Mouse (Mus musculus) hindbrain, embryonic 12.5 days (tissue): Measurements from ENCODE around the gene Ube2s. TPM values are rescaled to one million over a fixed set of nuclear protein-coding genes. Genes with fewer than 3 reads are reported as not detected.

Experiments used
- ATAC-seq: fragments of 200-750 bp; cut with Nextera tagmentation; 2 replicates; pipeline ENCODE4 v1.8.0; 2017; ENCODE audit warnings: moderate TSS enrichment; ENCODE audit not compliant: low FRiP score
- H3K27ac ChIP-seq: fragments of 300-500 bp; sonication (generic); 2 replicates; pipeline ENCODE4 v1.5.1; 2016; ENCODE audit warnings: mild to moderate bottlenecking
- H3K27me3 ChIP-seq: fragments of 300-500 bp; sonication (generic); 2 replicates; pipeline ENCODE4 v1.6.1; 2016; ENCODE audit warnings: mild to moderate bottlenecking
- H3K36me3 ChIP-seq: fragments of 300-500 bp; sonication (generic); 2 replicates; pipeline ENCODE4 v1.6.1; 2016; ENCODE audit warnings: mild to moderate bottlenecking
- H3K4me1 ChIP-seq: fragments of 300-500 bp; sonication (generic); 2 replicates; pipeline ENCODE4 v1.6.1; 2016
- H3K4me2 ChIP-seq: fragments of 300-500 bp; sonication (generic); replicated peaks from 2 replicates; pipeline ENCODE4 v1.6.1; 2016; ENCODE audit warnings: mild to moderate bottlenecking
- H3K4me3 ChIP-seq: fragments of 300-500 bp; sonication (generic); 2 replicates; pipeline ENCODE4 v1.5.1; 2016; ENCODE audit warnings: mild to moderate bottlenecking
- H3K9ac ChIP-seq: fragments of 300-500 bp; sonication (generic); 2 replicates; pipeline ENCODE4 v1.6.1; 2016; ENCODE audit warnings: mild to moderate bottlenecking, moderate library complexity
- H3K9me3 ChIP-seq: fragments of 300-500 bp; sonication (generic); replicated peaks from 2 replicates; pipeline ENCODE4 v1.6.1; 2016; ENCODE audit warnings: mild to moderate bottlenecking
- WGBS: fragments of 180-500 bp; shearing (Covaris S2); methylation state at CpG from one replicate; pipeline ENCODE4 v1.1.7; 2016; 5-methylcytosine and 5-hydroxymethylcytosine counted together
- polyA plus RNA-seq: library from polyadenylated mRNA; unstranded; fragments of >200 nt; fragmentation: Nextera tagmentation; extraction: Ambion mirVana; gene quantifications from 2 replicates; pipeline ENCODE4 v1.2.1, GENCODE M21; 2016

Ube2s gene
- polyA plus RNA-seq, 1 experiment from 2014 or later = 348 TPM

DNA sequence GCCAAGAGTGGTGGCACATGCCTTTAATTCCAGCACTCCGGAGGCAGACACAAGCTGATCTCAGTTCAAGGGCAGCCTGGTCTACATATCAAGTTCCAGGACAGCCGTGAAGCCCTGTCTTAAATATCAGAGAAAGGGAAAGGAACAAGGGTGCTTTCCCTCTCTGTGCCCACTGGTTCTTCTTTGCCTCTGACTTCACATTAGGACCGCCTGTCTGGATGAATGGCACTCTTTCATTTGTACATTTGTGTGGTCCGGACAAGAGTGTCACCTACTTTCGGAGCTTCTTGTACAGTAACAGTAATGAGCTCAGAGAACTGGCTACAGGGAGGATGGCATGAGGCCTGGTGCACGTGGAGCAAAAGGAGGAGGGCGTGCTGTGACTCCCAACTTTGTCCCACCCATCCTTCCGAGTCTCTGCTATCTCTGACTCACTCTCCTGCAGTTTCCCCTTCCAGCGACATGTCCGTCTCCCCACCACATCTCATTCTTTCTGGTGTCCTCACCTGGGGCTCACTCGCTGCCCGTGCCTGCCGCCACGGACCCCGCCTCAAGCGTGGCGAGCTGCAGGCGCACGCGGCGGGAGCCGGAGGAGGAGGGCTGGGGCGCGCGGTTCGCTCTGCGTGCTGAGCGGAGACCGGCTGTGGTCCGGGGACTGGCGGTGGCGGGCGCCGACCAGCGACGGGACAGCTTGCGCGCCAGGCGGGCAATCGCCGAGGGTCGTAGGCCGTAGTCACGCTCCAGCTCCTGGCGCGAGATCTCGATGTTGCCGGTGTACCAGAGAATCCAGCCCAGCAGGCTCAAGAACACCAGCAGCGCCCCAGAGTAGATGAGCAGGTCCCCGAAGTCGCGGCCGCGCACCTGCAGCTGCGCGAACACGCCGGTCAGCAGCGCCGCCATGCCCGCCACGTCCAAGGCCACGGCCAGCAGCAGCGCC is 23.6 kb downstream of the Ube2s start:
- H3K9ac ChIP-seq = peak overlapping the region; percentile 78
- 2% methylated on average over 64 of the region's 64 CpGs for WGBS
- H3K27ac ChIP-seq = peak overlapping the region; percentile 62; the same call in 1 of the 2 replicates
- H3K36me3 ChIP-seq = peaks cover under 1% of the 10 kb centered on the region; the same call in 1 of the 2 replicates
- peak overlapping the region; percentile 88 for H3K4me2 ChIP-seq
- ATAC-seq = peak; percentile 30
- H3K4me1 ChIP-seq = peaks cover 14% of the 10 kb centered on the region
- H3K9me3 ChIP-seq = no peaks in the 10 kb centered on the region
- H3K4me3 ChIP-seq = peak overlapping the region; percentile 51
- H3K27me3 ChIP-seq = peaks cover 19% of the 10 kb centered on the region

DNA sequence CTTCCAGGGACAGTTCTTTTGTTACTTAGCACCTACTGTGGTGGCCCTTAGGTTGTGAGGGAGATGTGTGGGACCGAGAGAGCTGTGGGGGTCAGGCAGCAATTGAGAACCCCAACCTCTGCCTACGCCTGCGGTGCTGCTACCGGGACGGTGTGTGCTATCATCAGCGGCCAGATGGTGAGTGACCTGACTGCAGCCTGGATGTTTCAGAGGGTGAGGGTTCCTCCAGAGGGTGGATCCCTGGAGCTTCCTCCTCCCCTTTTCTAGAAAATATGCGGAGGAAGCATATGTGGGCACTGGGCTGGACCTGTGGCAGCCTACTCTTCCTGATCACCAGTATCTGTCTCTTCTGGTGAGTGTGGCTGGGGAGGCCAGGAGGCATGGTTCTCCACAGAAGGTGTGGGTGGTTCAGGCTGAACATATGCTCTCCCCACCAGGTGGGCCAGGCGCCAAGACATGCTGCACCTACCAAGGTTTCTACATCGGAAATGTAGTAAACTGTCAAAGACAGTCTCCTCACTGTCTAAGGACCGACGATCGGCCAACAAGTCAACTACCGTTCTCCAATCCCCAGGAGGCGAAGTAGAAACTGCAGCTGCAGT is 28.6 kb downstream of the Ube2s start:
- no peak overlapping the region for H3K27ac ChIP-seq
- H3K4me3 ChIP-seq = no peak overlapping the region
- H3K9ac ChIP-seq = no peak overlapping the region
- no peak for ATAC-seq
- peaks cover 52% of the 10 kb centered on the region for H3K27me3 ChIP-seq
- 79% methylated on average over 14 of the region's 14 CpGs for WGBS
- peaks cover 6% of the 10 kb centered on the region for H3K4me1 ChIP-seq
- no peak overlapping the region for H3K4me2 ChIP-seq
- H3K36me3 ChIP-seq = no peaks in the 10 kb centered on the region
- no peaks in the 10 kb centered on the region for H3K9me3 ChIP-seq

DNA sequence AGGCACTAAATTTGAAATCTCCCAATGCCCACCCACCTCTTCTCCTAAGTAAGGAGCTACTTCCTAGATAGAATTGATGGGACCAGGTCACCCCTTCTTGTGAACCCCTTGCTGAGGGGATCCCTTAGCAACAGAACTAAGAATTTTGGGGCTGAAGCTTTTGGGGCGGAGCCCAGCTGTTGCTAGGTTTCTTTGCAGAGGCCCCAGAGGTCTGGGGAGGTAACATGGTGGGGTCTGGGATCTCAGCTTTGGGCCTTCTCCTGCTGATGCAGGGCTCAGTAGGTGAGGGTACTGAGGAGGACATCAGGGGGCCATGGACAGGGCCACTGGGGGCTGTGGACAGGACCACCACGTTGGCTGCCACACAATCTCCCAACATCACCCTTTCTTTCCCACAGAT is 29.6 kb downstream of the Ube2s start, which contains the start of the genes Il11 and Tmem190:
Gene Il11, minus strand, starts transcription at position 101 of the 400 bp plus-strand sequence.
Gene Tmem190, plus strand, starts transcription at position 179 of the 400 bp plus-strand sequence.
- Histone ChIP-seq H3K27me3 (peaks cover 55% of the 10 kb centered on the region), H3K4me2 (no peak within 1 kb of the TSS), H3K4me1 (peaks cover 5% of the 10 kb centered on the region; the same call in 1 of the 2 replicates), H3K9ac (no peak within 1 kb of the TSS), H3K4me3 (no peak within 1 kb of the TSS), H3K36me3 (no peaks in the 10 kb centered on the region), H3K9me3 (no peaks in the 10 kb centered on the region), H3K27ac (no peak within 1 kb of the TSS)
- no peak for ATAC-seq
- WGBS = 71% methylated on average over 2 of the region's 2 CpGs

DNA sequence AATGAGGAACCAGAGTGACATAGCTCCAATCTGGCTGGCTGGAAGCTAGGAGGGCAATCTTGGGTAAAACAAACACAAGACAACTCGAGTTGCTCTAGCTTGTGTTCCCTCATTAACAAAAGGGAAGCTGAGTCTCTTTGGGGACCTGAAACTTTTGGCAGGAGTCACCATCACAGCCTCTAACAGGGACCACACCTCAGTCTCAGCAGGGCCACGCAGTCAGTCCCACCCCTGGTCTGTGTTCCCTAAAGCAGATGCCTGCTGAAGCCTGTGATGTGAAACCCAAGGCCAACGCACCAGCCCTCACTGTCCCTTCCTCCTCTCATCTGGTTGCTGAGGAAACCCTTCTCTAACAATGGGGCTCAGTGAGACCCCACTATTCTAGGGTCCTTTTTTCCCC is 30.3 kb downstream of the Ube2s start:
- Histone ChIP-seq H3K4me3 (no peak overlapping the region), H3K9ac (no peak overlapping the region), H3K4me2 (no peak overlapping the region), H3K4me1 (peaks cover 11% of the 10 kb centered on the region; the same call in 1 of the 2 replicates), H3K36me3 (no peaks in the 10 kb centered on the region), H3K9me3 (no peaks in the 10 kb centered on the region), H3K27me3 (peaks cover 55% of the 10 kb centered on the region), H3K27ac (no peak overlapping the region)
- no peak for ATAC-seq
- 48% methylated on average over 3 of the region's 3 CpGs for WGBS

DNA sequence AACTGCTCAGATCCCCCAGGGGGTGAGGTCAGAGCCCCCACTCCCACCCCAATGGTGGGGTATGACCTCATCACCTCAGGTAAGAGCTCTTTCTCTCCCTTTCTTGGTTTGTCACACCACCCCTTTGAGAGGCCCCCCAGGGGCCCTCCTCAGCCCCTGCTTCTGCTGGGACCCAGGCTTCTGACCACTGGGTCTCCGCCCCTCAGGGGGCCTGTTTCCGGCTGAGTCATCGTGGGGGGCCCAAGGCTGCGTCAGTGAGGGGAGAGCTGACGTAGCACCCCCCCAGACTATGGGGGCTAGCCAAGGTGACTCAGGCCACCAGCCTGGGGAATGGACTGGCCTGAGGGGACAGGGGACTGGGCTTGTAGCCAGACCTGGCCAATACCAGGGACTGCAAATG is 32.5 kb downstream of the Ube2s start:
- Histone ChIP-seq H3K4me1 (peaks cover 15% of the 10 kb centered on the region), H3K4me3 (no peak overlapping the region), H3K27me3 (peaks cover 77% of the 10 kb centered on the region), H3K9ac (no peak overlapping the region), H3K9me3 (no peaks in the 10 kb centered on the region), H3K36me3 (no peaks in the 10 kb centered on the region), H3K27ac (no peak overlapping the region), H3K4me2 (no peak overlapping the region)
- 43% methylated on average over 3 of the region's 5 CpGs for WGBS
- no peak for ATAC-seq

DNA sequence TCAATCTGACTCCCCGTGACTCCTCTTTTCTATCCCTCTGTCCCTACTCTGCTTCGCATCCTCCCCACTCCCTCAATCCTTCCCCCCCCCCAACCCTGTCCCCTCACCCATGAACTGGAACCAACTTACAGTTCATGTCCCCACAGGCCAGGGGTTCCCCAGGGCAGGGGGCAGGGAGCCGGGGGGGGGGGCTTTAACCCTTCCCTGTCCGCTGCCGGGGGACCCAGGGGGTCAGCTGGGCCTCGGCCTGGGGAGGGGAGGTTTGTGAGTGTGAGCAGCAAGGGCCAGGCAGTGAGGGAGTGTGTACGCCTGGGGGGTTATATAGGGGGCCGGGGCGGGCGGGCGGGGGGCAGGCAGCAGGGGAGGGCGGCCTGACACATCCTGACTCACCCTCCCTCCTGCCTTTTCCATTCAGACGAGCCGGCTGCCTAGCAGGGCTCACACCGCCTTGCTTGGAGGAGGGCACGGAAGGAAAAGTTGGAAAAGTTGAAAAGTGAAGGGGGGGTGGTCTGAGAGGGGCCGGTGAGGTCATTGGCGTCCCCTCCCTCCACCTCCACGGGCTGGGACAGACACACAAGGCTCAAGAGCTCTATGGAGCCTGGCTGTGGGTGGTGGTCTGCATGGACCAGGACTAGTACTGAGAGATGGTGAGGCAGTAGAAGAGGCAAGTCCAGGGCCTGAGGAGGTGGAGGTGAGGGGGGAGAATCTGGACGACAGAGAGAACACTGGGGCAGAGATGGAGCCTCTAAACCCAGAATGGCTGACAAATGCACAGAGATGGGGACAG is 34.3 kb downstream of the Ube2s start:
- peaks cover 15% of the 10 kb centered on the region for H3K4me1 ChIP-seq
- no peak overlapping the region for H3K4me3 ChIP-seq
- no peak for ATAC-seq
- no peak overlapping the region for H3K27ac ChIP-seq
- H3K36me3 ChIP-seq = no peaks in the 10 kb centered on the region
- peaks cover 76% of the 10 kb centered on the region for H3K27me3 ChIP-seq
- WGBS = 3% methylated on average over 20 of the region's 20 CpGs
- no peaks in the 10 kb centered on the region for H3K9me3 ChIP-seq
- peak overlapping the region; percentile 51 for H3K4me2 ChIP-seq
- H3K9ac ChIP-seq = peak overlapping the region; percentile 36

DNA sequence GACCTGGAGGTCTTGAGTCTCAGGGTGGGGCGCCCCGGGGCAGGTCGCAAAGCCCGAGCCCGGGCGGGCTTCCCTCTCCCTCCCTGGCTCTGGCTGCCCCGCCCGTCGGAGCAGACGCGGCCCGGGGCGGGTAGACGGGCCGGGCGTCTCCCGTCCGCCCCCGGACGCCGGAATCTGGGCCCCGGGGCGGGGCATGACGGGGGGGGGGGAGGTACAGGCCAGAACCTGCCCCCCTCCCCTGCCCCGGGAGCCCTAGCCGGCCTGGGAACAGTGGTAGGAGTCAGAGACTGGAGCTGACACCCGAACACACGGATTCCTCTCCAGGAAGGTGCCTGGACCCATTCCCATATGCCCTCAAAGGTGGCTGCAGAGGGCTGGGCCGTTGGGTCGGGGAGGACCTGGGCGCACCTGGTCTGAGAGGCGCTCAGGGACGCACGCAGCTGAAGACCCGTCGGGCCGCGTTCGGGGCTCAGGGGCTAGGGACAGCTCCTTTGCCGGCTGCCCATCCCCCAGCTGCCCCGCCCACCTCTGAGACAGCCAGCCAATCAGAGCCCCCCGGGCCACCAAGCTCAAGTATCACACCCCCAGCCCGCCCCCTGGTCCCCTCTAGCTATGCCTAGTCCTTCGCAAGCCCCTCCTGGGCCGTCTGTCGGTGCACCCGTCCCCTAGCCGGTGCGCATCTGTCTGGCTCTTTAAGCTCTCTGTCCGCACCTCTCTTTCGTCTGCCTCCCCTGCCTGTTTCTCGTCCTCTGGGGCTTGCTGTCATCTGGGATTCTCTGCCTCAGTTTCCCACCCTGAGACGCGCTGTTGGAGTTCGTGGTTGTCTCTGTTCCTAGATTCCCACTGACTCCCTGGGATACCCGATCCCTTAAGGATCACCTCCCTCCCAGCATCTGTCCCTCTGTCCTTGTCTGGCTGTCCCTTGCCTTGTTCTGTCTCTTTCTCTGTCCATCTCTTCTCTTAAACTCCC is 35.2 kb downstream of the Ube2s start:
- Histone ChIP-seq H3K36me3 (no peaks in the 10 kb centered on the region), H3K9ac (peak overlapping the region; percentile 52)
- 1% methylated on average over 37 of the region's 56 CpGs for WGBS

DNA sequence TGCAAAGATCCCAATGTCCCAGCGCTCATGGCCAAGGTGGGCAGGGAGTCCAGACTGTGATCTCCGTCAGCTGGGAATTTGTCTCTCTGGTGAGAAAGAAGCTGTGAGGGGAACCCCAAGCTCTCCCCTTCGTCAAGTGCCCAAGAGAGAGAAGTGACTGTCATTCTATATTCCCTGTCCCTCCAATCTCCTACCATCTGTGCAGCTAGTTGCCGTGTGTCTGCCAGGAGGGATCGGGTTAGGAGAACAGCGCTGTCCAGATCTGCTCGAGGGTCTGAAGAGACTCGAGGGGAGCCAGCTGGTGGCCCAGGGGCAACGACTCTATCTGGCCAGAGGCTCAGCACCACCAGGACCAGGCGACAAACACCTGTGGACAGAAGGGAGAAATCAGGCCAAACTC is 36.3 kb downstream of the Ube2s start:
- no peak for ATAC-seq
- Histone ChIP-seq H3K36me3 (no peaks in the 10 kb centered on the region), H3K9me3 (no peaks in the 10 kb centered on the region), H3K27ac (no peak overlapping the region), H3K4me3 (no peak overlapping the region), H3K4me1 (peaks cover 15% of the 10 kb centered on the region), H3K9ac (no peak overlapping the region), H3K27me3 (peaks cover 66% of the 10 kb centered on the region), H3K4me2 (no peak overlapping the region)
- WGBS = 48% methylated on average over 10 of the region's 10 CpGs

More for the DNA sequence above, 35.2 kb downstream of the Ube2s start:
- Histone ChIP-seq H3K4me1 (peaks cover 15% of the 10 kb centered on the region), H3K9me3 (no peaks in the 10 kb centered on the region), H3K27me3 (peaks cover 71% of the 10 kb centered on the region), H3K4me2 (peak overlapping the region; percentile 51), H3K4me3 (peak overlapping the region; percentile 32), H3K27ac (no peak overlapping the region)
- ATAC-seq = peak; percentile 75

DNA sequence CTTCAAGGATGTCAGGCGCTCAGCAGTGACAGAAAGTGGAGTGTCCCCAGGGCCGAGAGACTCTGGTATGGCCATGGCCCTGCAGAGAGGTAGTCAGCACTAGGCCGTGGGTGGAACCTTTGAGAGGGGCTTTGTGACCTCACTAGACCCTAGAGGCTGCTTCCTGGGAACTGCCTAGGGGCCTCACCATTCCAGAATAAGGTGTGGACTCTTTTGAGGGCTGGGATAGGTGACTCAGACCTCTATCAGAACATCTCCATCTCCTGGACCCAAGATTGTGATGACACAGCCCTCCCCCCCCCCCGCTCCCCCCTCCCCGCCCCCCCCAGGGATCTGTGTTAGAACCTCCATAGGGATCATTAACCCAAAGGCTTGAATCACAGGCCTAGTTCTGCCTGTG is 41.2 kb downstream of the Ube2s start, which contains the start of gene Fam71e2:
Gene Fam71e2, minus strand, starts transcription at position 101 of the 400 bp plus-strand sequence.
- H3K4me1 ChIP-seq = no peaks in the 10 kb centered on the region
- no peak within 1 kb of the TSS for H3K4me2 ChIP-seq
- no peak within 1 kb of the TSS for H3K4me3 ChIP-seq
- no peak within 1 kb of the TSS for H3K27ac ChIP-seq
- no peaks in the 10 kb centered on the region for H3K9me3 ChIP-seq
- no peak for ATAC-seq
- H3K27me3 ChIP-seq = peaks cover 18% of the 10 kb centered on the region
- 74% methylated on average over 3 of the region's 5 CpGs for WGBS
- no peak within 1 kb of the TSS for H3K9ac ChIP-seq
- no peaks in the 10 kb centered on the region for H3K36me3 ChIP-seq

DNA sequence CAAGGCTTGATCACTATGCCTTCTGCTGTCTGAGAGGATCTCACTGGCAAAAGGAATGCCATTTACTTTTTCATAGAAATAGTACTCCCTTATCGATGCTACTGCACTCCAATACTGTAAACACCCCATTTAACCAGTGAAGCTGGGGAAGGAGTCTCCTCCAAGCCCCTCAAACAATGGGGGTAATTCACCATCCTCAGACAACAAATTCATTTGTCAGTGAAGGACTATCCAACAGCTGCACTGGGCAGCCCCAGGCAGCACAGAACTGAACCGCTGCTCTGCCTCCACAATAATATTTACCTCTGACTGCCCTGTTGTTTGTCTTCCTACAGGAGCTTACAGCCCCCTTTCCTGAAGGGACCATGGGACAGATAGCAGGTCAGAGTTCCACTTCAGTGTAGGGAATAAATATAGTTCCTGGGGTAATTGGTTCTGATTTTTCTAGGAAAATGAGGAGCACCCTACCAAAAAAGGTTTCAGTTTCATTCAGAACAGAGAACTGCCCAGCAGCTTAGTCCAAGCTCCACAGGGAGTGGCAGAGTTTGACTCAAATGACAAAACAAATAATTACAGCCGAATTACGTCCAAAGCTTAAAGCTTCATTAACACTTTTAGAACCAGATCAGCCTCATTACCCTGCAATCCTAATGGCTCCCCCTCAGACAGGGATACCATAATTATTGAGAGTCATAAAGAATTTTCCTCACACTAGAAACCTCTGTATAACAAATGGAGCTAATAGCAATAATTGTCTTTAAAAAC is 47.3 kb downstream of the Ube2s start:
- WGBS = 24% methylated on average over 4 of the region's 4 CpGs
- ATAC-seq = no peak
- Histone ChIP-seq H3K9me3 (no peaks in the 10 kb centered on the region), H3K4me1 (no peaks in the 10 kb centered on the region), H3K4me2 (no peak overlapping the region), H3K27me3 (no peaks in the 10 kb centered on the region), H3K4me3 (no peak overlapping the region), H3K9ac (no peak overlapping the region), H3K36me3 (no peaks in the 10 kb centered on the region), H3K27ac (no peak overlapping the region)
